Mouse (Mus musculus): ENCODE measurements at regions not wholly inside any gene's neighbourhood (a gene's known extent, or its start where the extent isn't known, plus 50 kb on each side); places are given as distances from the start of the nearest gene placed in this dataset.

- WGBS, result 85% methylated on average over 3 of the region's 3 CpGs
- DNase-seq (ENCODE audit: low read depth, low spot score), result no peak
Observed at GRCm38 (mm10) chr1:7586409-7586808, 2778.7 kb downstream of the Gm37988 start.

GRCm38 (mm10) chr1:7591327-7591726, 2783.6 kb downstream of the Gm37988 start:
- no peak for DNase-seq (ENCODE audit: low read depth, low spot score)

Data from large intestine, adult 2 months (tissue).